Mouse (Mus musculus) kidney, adult 18-20 months (tissue): ENCODE results near the gene Ism1.

Experiments
- DNase-seq: peaks from one replicate; pipeline ENCODE4 v3.0.0; 2021

Ism1 gene

GRCm38 (mm10) chr2:139714206-139714605 lies 36.2 kb downstream of the Ism1 start:
- DNase-seq: no peak

GRCm38 (mm10) chr2:139717772-139718171 lies 39.8 kb downstream of the Ism1 start:
- DNase-seq: no peak

GRCm38 (mm10) chr2:139722700-139723099 lies 44.7 kb downstream of the Ism1 start:
- DNase-seq: peak; percentile 67

GRCm38 (mm10) chr2:139723304-139723703 lies 45.3 kb downstream of the Ism1 start:
- no peak for DNase-seq

GRCm38 (mm10) chr2:139724202-139724838 lies 46.3 kb downstream of the Ism1 start:
- DNase-seq: no peak

GRCm38 (mm10) chr2:139725328-139725727 lies 47.4 kb downstream of the Ism1 start:
- DNase-seq: no peak

GRCm38 (mm10) chr2:139728060-139728459 lies 50.1 kb downstream of the Ism1 start:
- DNase-seq: no peak

GRCm38 (mm10) chr2:139729377-139729776 lies 51.4 kb downstream of the Ism1 start:
- no peak for DNase-seq

- DNase-seq: no peak
These were observed 64.4 kb downstream of the Ism1 start for GRCm38 (mm10) chr2:139742381-139742780.

GRCm38 (mm10) chr2:139757021-139757420 lies 79.0 kb downstream of the Ism1 start:
- DNase-seq: no peak

GRCm38 (mm10) chr2:139757456-139757855 lies 79.5 kb downstream of the Ism1 start:
- DNase-seq: no peak

- no peak for DNase-seq
These were observed 86.4 kb downstream of the Ism1 start for GRCm38 (mm10) chr2:139764355-139764754.

- no peak for DNase-seq
These were observed 97.1 kb downstream of the Ism1 start for GRCm38 (mm10) chr2:139774949-139775570.

GRCm38 (mm10) chr2:139776644-139777043 lies 98.7 kb downstream of the Ism1 start:
- DNase-seq: no peak

- peak; percentile 17 for DNase-seq
These were observed 100.3 kb downstream of the Ism1 start for GRCm38 (mm10) chr2:139778283-139778682.

GRCm38 (mm10) chr2:139783318-139783850 lies 105.4 kb downstream of the Ism1 start:
- no peak for DNase-seq

GRCm38 (mm10) chr2:139784465-139784864 lies 106.5 kb downstream of the Ism1 start:
- no peak for DNase-seq

- DNase-seq: no peak
These were observed 107.0 kb downstream of the Ism1 start for GRCm38 (mm10) chr2:139784946-139785345.

- no peak for DNase-seq
These were observed 110.7 kb downstream of the Ism1 start for GRCm38 (mm10) chr2:139788658-139789057.

- DNase-seq: no peak
These were observed 114.6 kb downstream of the Ism1 start for GRCm38 (mm10) chr2:139792345-139793120.

- no peak for DNase-seq
These were observed 126.1 kb downstream of the Ism1 start for GRCm38 (mm10) chr2:139804041-139804440.

GRCm38 (mm10) chr2:139807887-139808286 lies 129.9 kb downstream of the Ism1 start:
- DNase-seq: no peak
